Mouse (Mus musculus) hindbrain, postnatal 0 days (tissue): ENCODE results near the gene Lrrc34. TPM values are rescaled to one million over a fixed set of nuclear protein-coding genes. Genes with fewer than 3 reads are reported as not detected.

Experiments
- ATAC-seq: fragments of 200-750 bp; cut with Nextera tagmentation; 2 replicates; pipeline ENCODE4 v1.8.0; 2017; ENCODE audit warnings: mild to moderate bottlenecking, moderate TSS enrichment, moderate library complexity
- DNase-seq: peaks from one replicate; pipeline ENCODE4 v3.0.0-alpha.2; 2015; ENCODE audit warnings: low spot score
- H3K27ac ChIP-seq: fragments of 300-500 bp; sonication (generic); 2 replicates; pipeline ENCODE4 v1.5.1; 2014; ENCODE audit warnings: mild to moderate bottlenecking
- H3K27me3 ChIP-seq: fragments of 300-500 bp; sonication (generic); 2 replicates; pipeline ENCODE4 v1.6.1; 2014; ENCODE audit warnings: low read length, mixed read lengths; ENCODE audit not compliant: insufficient read depth
- H3K36me3 ChIP-seq: fragments of 300-500 bp; sonication (generic); 2 replicates; pipeline ENCODE4 v1.6.1; 2014; ENCODE audit warnings: low read length, mixed read lengths; ENCODE audit not compliant: insufficient read depth
- H3K4me1 ChIP-seq: fragments of 300-500 bp; sonication (generic); 2 replicates; pipeline ENCODE4 v1.6.1; 2014; ENCODE audit warnings: antibody characterized with exemption, low read length, mixed read lengths; ENCODE audit not compliant: insufficient read depth
- H3K4me2 ChIP-seq: fragments of 300-500 bp; sonication (generic); 2 replicates; pipeline ENCODE4 v1.6.1; 2014; ENCODE audit warnings: low read depth, mild to moderate bottlenecking, low read length, moderate library complexity, mixed read lengths
- H3K4me3 ChIP-seq: fragments of 300-500 bp; sonication (generic); 2 replicates; pipeline ENCODE4 v1.5.1; 2014; ENCODE audit warnings: low read length
- H3K9ac ChIP-seq: fragments of 300-500 bp; sonication (generic); replicated peaks from 2 replicates; pipeline ENCODE4 v1.6.1; 2014; ENCODE audit warnings: mild to moderate bottlenecking, low read length, moderate library complexity, mixed read lengths
- H3K9me3 ChIP-seq: fragments of 300-500 bp; sonication (generic); 2 replicates; pipeline ENCODE4 v1.6.1; 2016; ENCODE audit warnings: low read length, mixed read lengths
- CTCF ChIP-seq: IDR thresholded peaks from 2 replicates; pipeline ENCODE4 v1.5.1; 2016; ENCODE audit warnings: antibody characterized with exemption, control low read depth, low read depth
- WGBS: fragments of 180-500 bp; shearing (Covaris S2); extraction: QIAGEN DNeasy Blood & Tissue Kit; methylation state at CpG from one replicate; pipeline ENCODE4 v1.1.7; 2014; 5-methylcytosine and 5-hydroxymethylcytosine counted together
- polyA plus RNA-seq: library from polyadenylated mRNA; unstranded; fragments of >200 nt; fragmentation: Nextera tagmentation; extraction: Ambion mirVana; gene quantifications from 2 replicates; pipeline ENCODE4 v1.2.1, GENCODE M21; 2015
- total RNA-seq: library from RNA; depleted of rRNA; stranded (reverse); fragments of >200 nt; gene quantifications from 2 replicates; pipeline ENCODE4 v1.2.3, GENCODE M21; 2014

The Lrrc34 gene
- total and polyA plus RNA-seq, 2 experiments from 2014 or later: 1.4 to 1.5 TPM

GRCm38 (mm10) chr3:30620132-30620531, 27.5 kb downstream of the Lrrc34 start:
- no peak for TF ChIP-seq CTCF
- Histone ChIP-seq H3K9ac (no peak overlapping the region), H3K4me1 (no peaks in the 10 kb centered on the region), H3K4me2 (no peak overlapping the region), H3K27ac (no peak overlapping the region), H3K4me3 (no peak overlapping the region), H3K36me3 (peaks cover 27% of the 10 kb centered on the region), H3K27me3 (no peaks in the 10 kb centered on the region), H3K9me3 (no peaks in the 10 kb centered on the region)
- 92% methylated on average over 8 of the region's 8 CpGs for WGBS
- no peak for DNase-seq
- ATAC-seq: no peak

- Histone ChIP-seq H3K36me3 (peaks cover 42% of the 10 kb centered on the region; the same call in 1 of the 2 replicates), H3K27ac (no peak overlapping the region), H3K4me3 (no peak overlapping the region), H3K4me1 (no peaks in the 10 kb centered on the region), H3K4me2 (no peak overlapping the region), H3K9me3 (no peaks in the 10 kb centered on the region), H3K9ac (no peak overlapping the region), H3K27me3 (no peaks in the 10 kb centered on the region)
- DNase-seq (no peak), ATAC-seq (no peak)
- 85% methylated on average over 4 of the region's 4 CpGs for WGBS
- TF ChIP-seq CTCF: no peak
These were observed 36.7 kb downstream of the Lrrc34 start for GRCm38 (mm10) chr3:30610930-30611329.

DNA sequence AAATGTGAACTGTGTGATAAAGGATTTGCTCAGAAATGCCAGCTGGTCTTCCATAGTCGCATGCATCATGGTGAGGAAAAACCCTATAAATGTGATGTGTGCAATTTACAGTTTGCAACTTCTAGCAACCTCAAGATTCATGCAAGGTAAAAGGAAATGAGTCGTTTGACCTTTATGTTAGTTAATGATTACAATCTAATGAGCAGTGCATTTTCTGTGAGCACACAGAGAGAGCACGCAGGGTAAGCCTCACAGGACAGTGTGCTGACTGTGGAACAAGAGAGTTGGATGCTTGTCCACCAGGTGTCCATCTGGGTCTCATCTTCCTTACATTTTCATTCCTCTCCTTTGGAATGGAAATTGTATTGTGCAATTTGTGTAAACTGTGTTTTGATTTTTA, 38.7 kb downstream of the Lrrc34 start:
- DNase-seq (no peak), ATAC-seq (no peak)
- no peak for TF ChIP-seq CTCF
- 93% methylated on average over 3 of the region's 3 CpGs for WGBS
- no peaks in the 10 kb centered on the region for H3K9me3 ChIP-seq
- H3K9ac ChIP-seq: no peak overlapping the region
- H3K27me3 ChIP-seq: no peaks in the 10 kb centered on the region
- H3K4me3 ChIP-seq: no peak overlapping the region
- H3K4me2 ChIP-seq: no peak overlapping the region
- peaks cover 43% of the 10 kb centered on the region; the same call in 1 of the 2 replicates for H3K36me3 ChIP-seq
- no peak overlapping the region for H3K27ac ChIP-seq
- H3K4me1 ChIP-seq: no peaks in the 10 kb centered on the region

GRCm38 (mm10) chr3:30603256-30603655, 44.4 kb downstream of the Lrrc34 start:
- TF ChIP-seq CTCF: no peak
- peak overlapping the region; percentile 86 for H3K4me3 ChIP-seq
- DNase-seq: no peak
- H3K27ac ChIP-seq: peak overlapping the region; percentile 96; the same call in 1 of the 2 replicates
- 30% methylated on average over 10 of the region's 10 CpGs for WGBS
- peaks cover 14% of the 10 kb centered on the region; the same call in 1 of the 2 replicates for H3K36me3 ChIP-seq
- no peaks in the 10 kb centered on the region for H3K9me3 ChIP-seq
- peak overlapping the region; percentile 82 for H3K9ac ChIP-seq
- peak overlapping the region; percentile 54 for H3K4me2 ChIP-seq
- H3K27me3 ChIP-seq: no peaks in the 10 kb centered on the region
- no peak for ATAC-seq
- no peaks in the 10 kb centered on the region for H3K4me1 ChIP-seq

GRCm38 (mm10) chr3:30602740-30603098, 45.0 kb downstream of the Lrrc34 start:
- H3K4me1 ChIP-seq: no peaks in the 10 kb centered on the region
- under 1% methylated on average over 27 of the region's 27 CpGs for WGBS
- ATAC-seq (peak; percentile 52), DNase-seq (peak; percentile 77)
- H3K27ac ChIP-seq: peak overlapping the region; percentile 96
- no peaks in the 10 kb centered on the region for H3K9me3 ChIP-seq
- peak overlapping the region; percentile 86 for H3K4me3 ChIP-seq
- H3K4me2 ChIP-seq: peak overlapping the region; percentile 54
- H3K36me3 ChIP-seq: peaks cover 13% of the 10 kb centered on the region; the same call in 1 of the 2 replicates
- H3K9ac ChIP-seq: peak overlapping the region; percentile 82
- no peaks in the 10 kb centered on the region for H3K27me3 ChIP-seq
- no peak for TF ChIP-seq CTCF

DNA sequence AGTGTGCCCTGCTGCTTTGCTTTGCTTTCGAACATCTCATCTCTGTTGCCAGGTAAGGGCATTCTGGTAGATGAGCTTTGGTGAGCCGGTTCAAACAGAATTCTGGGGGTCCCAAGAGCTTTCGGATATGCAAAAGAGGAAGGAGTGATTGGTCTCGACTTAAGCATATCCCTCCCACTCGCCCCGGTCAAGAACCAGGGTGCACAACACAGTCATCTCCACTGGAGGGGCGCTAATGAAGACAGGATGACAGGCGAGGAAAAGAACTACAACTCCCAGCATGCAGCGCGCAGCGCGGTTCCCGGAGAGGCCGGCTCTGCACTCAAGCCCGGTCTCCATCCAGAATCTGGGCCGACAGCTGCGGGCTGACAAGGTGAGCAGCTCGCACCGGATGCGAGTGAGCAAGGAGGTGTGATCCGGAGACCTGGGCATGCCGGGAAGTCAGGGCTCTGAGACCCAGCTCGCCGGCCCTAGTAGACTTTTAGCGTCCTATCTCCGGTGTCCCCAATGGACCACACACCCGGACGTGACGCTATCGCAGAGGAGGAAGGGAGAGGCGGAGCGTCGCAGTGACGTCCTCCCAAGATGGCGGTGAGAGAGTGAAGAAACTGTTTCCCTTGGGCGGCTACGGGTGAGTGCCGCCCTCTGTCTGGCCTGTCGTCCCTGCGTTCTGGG, 45.5 kb downstream of the Lrrc34 start, which contains the start of gene Mynn:
TSS of gene Mynn (plus strand) at position 1 of the 675 bp plus-strand sequence.
- Histone ChIP-seq H3K4me2 (peak within 1 kb of the TSS; percentile 54), H3K27ac (peak within 1 kb of the TSS; percentile 96), H3K27me3 (no peaks in the 10 kb centered on the region), H3K4me1 (no peaks in the 10 kb centered on the region), H3K4me3 (peak within 1 kb of the TSS; percentile 86), H3K9ac (peak within 1 kb of the TSS; percentile 82), H3K9me3 (no peaks in the 10 kb centered on the region), H3K36me3 (peaks cover 8% of the 10 kb centered on the region; the same call in 1 of the 2 replicates)
- DNase-seq (peak; percentile 97), ATAC-seq (peak; percentile 97)
- TF ChIP-seq CTCF: peak; percentile 70
- under 1% methylated on average over 40 of the region's 40 CpGs for WGBS

- Histone ChIP-seq H3K27ac (peak overlapping the region; percentile 96), H3K27me3 (no peaks in the 10 kb centered on the region), H3K9me3 (no peaks in the 10 kb centered on the region), H3K4me1 (no peaks in the 10 kb centered on the region), H3K36me3 (0 out of 2 replicates have a peak, but pooled peaks cover 5% of the 10 kb centered on the region), H3K9ac (peak overlapping the region; percentile 82), H3K4me2 (peak overlapping the region; percentile 54), H3K4me3 (peak overlapping the region; percentile 86)
- TF ChIP-seq CTCF: no peak
- DNase-seq (no peak), ATAC-seq (no peak)
- WGBS: 1% methylated on average over 13 of the region's 13 CpGs
These were observed 46.0 kb downstream of the Lrrc34 start for GRCm38 (mm10) chr3:30601610-30602064.
